Mouse (Mus musculus) retina, embryonic 14.5 days (tissue): ENCODE data around the gene Pcgf6.
A peak's percentile ranks its signal among the peaks of the same experiment; 100 is the strongest.
"Not testable (repeated sequence)": the region's sequence is repeated elsewhere in the genome, so short reads cannot be mapped to it uniquely, and the experiment has no call there.

Experiments used
- DNase-seq: peaks from one replicate; pipeline ENCODE4 v3.0.0-alpha.2; 2015; ENCODE audit warnings: low spot score

Pcgf6 gene

DNA sequence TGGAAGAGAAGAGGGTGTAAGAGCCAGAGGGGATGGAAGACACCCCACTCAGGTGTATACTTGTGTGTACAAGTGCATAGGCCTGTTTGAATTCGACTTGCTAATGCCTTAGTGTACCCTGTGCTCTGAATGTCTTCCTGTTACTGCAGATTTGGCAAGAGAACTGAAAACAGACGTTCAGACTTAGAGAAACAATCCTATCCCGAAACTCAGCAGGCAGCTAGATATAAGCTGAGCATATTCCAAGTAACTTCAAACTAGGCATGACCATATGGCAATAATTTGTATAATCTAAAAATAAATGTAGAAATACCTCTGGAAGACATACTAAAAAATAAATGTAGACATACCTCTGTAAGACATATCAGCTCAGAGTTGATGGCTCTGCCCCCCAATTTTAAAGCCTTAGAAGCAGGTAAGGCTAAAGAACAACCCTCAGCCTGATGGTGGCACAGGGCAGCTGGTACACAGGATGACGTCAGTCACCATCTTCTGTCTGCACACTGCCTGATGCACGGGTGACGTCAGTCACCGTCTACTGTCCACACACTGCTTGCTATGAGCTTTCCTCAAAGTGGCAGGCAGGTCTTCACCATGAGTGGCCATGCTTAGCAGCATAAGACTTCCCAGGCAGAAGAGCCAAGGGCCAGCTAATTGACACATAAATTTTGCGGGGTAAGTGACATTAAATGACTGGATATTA lies 52.4 kb downstream of the Pcgf6 start:
- no peak for DNase-seq

GRCm38 (mm10) chr19:46996095-46996494 lies 54.6 kb downstream of the Pcgf6 start:
- no peak for DNase-seq

DNA sequence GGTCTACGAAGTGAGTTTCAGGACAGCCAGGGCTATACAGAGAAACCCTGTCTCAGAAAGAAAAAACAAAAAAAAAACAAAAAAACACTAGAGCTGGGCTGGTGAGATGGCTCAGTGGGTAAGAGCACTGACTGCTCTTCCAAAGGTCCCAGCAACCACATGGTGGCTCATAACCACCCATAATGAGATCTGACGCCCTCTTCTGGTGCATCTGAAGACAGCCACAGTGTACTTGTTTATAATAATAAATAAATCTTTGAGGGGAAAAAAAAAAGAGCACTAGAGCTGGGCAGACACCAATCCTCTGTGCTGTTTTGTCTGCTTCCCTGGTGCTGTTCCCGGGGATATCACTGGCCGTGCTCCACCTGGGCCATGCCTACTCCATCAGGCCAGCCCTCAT lies 58.4 kb downstream of the Pcgf6 start:
- not testable (repeated sequence) for DNase-seq

DNA sequence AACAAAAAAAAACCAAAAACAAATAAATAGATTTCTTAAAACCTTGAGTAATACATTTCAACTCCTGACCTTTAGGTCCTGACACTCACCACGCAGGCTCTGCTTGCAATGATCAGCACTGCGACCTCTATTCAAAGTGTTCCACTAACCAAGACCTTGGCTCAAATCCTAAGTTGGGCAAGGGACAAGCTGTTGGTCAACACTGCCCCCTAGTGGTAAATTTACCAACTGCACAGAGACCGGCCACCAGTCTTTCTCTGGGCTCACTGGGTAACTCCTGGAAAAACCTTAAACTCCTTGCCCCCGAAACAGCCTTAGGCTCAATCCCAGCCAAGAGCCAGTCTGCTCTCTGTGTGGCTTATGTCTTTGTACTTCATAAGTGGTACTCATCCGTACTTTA lies 59.6 kb downstream of the Pcgf6 start:
- DNase-seq = peak; percentile 97

DNA sequence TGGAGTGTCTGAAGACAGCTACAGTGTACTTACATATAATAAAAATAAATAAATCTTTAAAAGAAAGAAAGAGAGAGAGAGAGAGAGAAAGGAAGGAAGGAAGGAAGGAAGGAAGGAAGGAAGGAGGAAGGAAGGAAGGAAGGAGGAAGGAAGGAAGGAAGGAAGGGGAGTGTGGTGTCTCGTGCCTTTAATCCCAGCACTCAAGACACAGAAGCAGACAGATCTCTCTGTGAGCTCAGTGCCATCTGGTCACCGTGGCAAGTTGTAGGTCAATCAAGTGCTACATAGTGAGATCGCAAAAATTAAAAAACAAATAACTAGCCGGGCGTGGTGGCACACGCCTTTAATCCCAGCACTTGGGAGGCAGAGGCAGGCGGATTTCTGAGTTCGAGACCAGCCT lies 60.1 kb downstream of the Pcgf6 start:
- not testable (repeated sequence) for DNase-seq

DNA sequence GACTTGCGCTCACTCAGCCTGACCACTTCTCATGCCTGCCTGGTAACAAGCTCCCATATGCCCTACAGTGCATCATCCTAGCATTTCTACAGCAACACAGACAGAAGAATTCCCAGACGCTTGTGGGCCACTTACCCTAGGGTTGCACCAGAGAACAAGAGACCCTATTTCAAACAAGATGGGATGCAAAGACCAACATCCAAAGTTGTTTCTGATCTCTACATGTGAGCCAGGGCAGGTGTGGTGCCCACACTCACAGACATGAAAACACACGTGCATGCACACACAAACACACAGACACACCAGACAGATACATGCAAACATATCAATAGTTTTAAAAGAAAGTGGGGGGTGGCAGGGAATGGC lies 60.6 kb downstream of the Pcgf6 start:
- no peak for DNase-seq

DNA sequence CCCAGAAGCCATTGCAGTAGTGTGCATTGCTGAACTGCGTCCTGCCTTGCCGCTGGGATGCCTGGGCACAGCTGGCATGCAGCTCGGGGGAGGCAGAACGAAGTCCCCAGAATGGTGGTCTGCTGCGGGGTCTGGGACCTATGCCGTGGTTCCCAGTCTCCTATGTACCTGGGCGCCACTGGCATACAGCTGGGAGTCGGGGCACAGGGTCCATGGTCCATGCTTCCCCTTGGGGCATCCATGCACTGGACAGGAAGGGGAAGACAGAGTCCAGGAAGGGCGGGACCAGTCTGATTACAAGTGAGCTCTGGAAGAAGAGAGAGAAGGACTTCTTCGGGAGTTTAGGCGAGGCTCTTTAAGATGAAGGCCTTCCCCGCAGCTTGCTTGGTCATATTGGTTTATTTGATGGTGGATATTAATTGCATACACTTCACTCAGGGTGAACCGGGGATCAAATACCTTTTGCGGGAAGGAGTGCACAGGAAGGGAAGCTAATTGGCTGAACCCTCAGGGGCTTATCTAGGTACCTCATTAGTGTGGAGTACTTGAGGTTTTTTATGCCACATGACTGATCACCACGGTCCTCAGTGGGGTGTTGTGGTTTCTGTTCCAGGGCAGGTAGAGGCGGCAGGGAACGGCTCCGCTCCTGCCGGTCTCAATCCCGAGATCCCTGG lies 61.1 kb downstream of the Pcgf6 start:
- DNase-seq = no peak

DNA sequence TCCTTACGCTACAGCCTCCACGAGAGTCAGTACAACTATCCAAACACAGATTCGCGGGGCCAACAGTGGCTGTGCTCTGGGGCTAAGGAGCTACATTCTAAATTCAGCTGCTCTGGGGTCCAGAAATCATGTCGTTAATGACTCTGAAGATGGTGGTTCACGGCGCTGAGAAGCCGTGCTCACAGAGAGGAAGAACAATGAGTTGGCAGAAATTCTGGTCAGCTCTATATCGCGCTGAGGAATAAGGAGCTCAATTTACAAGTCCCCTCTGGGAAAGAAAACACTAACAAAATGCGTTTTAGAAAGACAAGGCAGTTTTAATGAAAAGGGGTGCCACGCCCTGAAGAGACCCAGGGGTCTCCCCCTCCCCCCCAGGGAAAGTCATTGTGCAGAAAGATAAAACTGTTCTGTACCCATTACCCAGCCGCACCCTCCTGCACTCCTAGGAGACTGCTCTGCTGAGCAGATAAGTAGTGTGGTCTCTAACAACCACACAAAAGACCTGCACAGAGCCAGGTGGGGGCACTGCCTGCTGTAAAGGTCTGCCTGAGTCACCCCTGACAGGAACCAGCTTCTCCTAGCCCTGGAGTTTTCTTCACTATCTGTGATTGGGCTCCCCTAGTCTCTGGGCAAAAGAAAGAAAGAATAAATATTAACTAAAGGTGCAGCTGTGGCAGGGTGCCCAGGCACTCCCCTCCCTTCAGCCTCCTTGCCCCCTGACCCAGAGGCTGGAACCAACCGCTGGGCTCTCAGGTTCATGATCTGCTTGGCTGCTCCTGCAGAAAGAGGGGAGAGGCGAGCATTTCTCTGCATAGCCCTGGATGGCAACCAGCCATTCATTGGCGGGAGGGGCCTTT lies 62.2 kb downstream of the Pcgf6 start:
- no peak for DNase-seq

DNA sequence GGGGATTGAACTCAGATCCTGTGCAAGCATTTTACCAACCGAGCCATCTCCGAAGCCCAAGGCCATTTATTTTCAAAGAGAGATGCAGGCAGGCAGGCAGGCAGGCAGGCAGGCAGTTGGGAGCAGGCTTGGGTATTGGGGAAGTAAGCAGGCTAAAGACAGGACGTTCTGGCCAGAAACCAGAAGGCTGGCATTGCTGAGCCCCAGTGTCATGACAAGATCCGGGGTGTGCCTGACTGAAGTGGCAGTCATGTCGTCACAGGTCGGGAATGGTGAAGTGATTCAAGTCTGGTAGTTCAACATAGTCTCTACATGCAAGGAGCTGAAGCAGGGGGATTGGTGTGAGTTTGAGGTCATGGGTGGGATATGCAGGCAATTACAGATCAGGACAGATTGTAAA lies 63.1 kb downstream of the Pcgf6 start:
- no peak for DNase-seq

DNA sequence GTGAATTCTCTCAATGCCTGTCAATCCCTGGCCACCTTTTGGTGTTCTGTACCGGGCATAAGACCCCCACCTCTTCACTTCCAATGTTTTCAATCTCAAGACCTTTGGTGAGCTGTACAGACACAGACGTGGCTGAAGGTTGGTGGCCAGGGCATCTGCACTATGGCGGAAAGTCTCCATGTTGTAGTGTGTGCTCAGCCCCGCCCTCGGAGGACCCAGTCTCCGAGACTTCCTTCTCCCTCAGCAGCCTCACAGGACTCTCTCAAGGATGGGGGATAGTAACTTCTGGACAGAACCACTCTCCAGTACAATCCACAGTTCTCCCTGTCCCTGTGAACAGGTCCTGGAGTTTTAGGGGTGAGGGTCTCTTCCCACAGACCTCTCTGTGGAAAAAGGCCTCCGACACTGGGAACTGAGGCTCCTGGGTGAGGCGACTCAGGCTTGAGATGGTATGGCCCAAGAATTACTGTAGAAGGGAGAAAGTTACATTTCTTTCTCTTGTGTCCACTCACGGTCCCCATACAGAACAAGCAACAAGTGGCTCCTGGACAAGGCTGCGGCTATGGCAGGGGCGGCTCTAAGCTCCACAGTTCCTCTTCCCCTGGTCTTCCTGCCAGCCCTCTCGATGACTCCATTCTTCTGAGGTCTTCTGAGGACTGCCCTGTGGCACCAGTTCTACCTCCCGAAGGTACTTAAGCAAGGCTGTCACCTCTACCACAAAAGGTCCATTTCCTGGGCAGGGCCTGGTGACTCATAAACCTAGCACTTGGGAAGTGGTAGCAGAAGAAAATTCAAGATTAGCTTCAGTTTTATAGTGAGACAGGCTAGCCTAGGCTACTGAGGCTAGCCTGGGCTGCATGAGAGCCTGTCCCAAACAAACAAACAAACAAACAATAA lies 65.7 kb downstream of the Pcgf6 start:
- no peak for DNase-seq

GRCm38 (mm10) chr19:46983966-46984380 lies 66.7 kb downstream of the Pcgf6 start:
- no peak for DNase-seq
